Mouse (Mus musculus) ES-Bruce4 (cell line): ENCODE results near the gene Kcnd3. TPM values are rescaled to one million over a fixed set of nuclear protein-coding genes. Genes with fewer than 3 reads are reported as not detected.

ENCODE experiments used
- H3K27ac ChIP-seq: 2 replicates; pipeline ENCODE4 v1.5.1; 2012; ENCODE audit warnings: low read length, inconsistent platforms; ENCODE audit not compliant: insufficient read depth
- H3K27me3 ChIP-seq: 2 replicates; pipeline ENCODE4 v1.6.1; 2012; ENCODE audit warnings: mild to moderate bottlenecking, low read length, inconsistent platforms; ENCODE audit not compliant: control insufficient read depth, poor library complexity, insufficient read depth, severe bottlenecking
- H3K36me3 ChIP-seq: 2 replicates; pipeline ENCODE4 v1.6.1; 2012; ENCODE audit warnings: inconsistent platforms, mild to moderate bottlenecking, low read length, moderate library complexity; ENCODE audit not compliant: control insufficient read depth, poor library complexity, insufficient read depth, severe bottlenecking
- H3K4me1 ChIP-seq: one replicate; pipeline ENCODE4 v1.8.1; 2011; ENCODE audit warnings: low read length; ENCODE audit not compliant: control insufficient read depth, insufficient read depth
- H3K4me3 ChIP-seq: 2 replicates; pipeline ENCODE4 v1.5.1; 2011; ENCODE audit warnings: low read depth, mild to moderate bottlenecking, low read length
- H3K9ac ChIP-seq: 2 replicates; pipeline ENCODE4 v1.6.1; 2012; ENCODE audit warnings: low read depth, mild to moderate bottlenecking, inconsistent platforms; ENCODE audit not compliant: poor library complexity, severe bottlenecking
- H3K9me3 ChIP-seq: replicated peaks from 2 replicates; pipeline ENCODE4 v1.6.1; 2012; ENCODE audit warnings: mild to moderate bottlenecking, low read length, inconsistent platforms; ENCODE audit not compliant: control insufficient read depth, poor library complexity, insufficient read depth, severe bottlenecking
- CTCF ChIP-seq: IDR thresholded peaks from one replicate; pipeline ENCODE4 v1.8.1; 2011; ENCODE audit warnings: low read depth, low read length
- EP300 ChIP-seq: IDR thresholded peaks from 2 replicates; pipeline ENCODE4 v1.6.1; 2011; ENCODE audit warnings: low read depth, low read length; ENCODE audit not compliant: insufficient read depth
- POLR2A ChIP-seq: IDR thresholded peaks from one replicate; pipeline ENCODE4 v1.8.1; 2011; ENCODE audit warnings: low read length; ENCODE audit not compliant: insufficient read depth
- polyA plus RNA-seq: library from polyadenylated mRNA; stranded (reverse); fragments of >200 nt; gene quantifications from 2 replicates; pipeline ENCODE4 v1.2.4, GENCODE M21; 2011; ENCODE audit warnings: low read depth; ENCODE audit not compliant: missing spikeins, insufficient read depth, insufficient read length

Kcnd3 gene
- polyA plus RNA-seq, 1 experiment, result not detected

DNA sequence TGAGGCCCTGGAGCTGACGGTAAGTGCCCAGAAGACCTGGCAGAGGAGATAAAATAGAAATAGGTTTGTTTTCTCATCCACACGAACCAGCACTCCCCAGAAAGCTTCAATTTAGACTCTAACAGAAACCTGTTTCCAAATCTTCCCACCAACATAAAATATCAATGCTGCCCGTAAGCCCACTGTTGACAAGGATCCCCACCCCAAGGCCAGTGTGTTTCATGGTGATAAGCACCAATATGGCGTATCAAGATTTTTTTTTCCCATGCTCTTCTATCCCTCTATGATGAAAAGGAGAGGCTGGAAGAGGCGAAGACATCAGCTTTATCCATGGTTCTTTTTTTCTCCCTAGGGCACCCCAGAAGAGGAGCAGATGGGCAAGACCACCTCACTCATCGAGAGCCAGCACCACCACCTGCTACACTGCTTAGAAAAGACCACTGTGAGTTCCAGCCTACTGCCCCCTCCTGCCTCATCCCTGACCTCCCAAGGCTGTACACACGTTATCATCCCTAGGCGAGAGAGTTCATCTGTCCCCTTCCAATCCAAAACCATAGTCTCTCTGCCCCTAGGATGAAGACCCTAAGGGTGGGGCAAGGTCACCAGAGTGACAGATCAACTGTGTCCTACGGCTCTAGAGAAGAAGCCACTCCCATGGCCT, 213.1 kb downstream of the Kcnd3 start:
- no peaks in the 10 kb centered on the region for H3K27me3 ChIP-seq
- H3K36me3 ChIP-seq, result no peaks in the 10 kb centered on the region
- no peak overlapping the region for H3K4me3 ChIP-seq
- no peak overlapping the region for H3K9ac ChIP-seq
- TF ChIP-seq EP300, result no peak
- TF ChIP-seq POLR2A, result no peak
- TF ChIP-seq CTCF, result no peak
- H3K4me1 ChIP-seq, result no peaks in the 10 kb centered on the region
- H3K9me3 ChIP-seq, result no peaks in the 10 kb centered on the region
- no peak overlapping the region for H3K27ac ChIP-seq

DNA sequence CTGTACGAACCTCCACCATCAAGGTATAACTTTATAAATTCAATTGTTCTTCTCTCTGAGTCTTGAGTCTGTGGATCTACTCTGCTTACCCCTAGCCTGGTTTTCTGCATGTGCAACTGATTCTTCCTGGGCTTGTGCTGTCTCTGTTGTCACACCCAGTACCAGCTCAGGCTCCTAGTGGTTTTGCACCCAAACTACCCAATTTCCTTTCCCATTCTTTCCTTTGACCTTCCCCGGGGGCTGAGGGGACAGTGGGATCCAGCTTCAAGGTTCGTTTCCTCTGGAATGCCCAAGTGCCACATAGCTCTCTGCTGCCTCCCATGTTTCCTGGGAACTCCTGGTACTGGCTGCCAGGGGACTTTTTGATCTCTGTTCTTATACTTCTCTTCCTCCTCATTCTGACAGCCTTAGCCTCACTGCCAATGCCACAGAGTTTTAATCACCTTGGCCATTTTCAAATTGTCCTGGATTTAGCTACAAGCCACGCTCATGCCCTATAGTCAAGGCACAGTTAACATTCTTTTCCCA, 214.9 kb downstream of the Kcnd3 start:
- Histone ChIP-seq H3K9ac (no peak overlapping the region), H3K36me3 (no peaks in the 10 kb centered on the region), H3K4me3 (no peak overlapping the region), H3K4me1 (no peaks in the 10 kb centered on the region), H3K27me3 (no peaks in the 10 kb centered on the region), H3K27ac (no peak overlapping the region), H3K9me3 (no peaks in the 10 kb centered on the region)
- TF ChIP-seq EP300 (no peak), CTCF (no peak), POLR2A (no peak)

DNA sequence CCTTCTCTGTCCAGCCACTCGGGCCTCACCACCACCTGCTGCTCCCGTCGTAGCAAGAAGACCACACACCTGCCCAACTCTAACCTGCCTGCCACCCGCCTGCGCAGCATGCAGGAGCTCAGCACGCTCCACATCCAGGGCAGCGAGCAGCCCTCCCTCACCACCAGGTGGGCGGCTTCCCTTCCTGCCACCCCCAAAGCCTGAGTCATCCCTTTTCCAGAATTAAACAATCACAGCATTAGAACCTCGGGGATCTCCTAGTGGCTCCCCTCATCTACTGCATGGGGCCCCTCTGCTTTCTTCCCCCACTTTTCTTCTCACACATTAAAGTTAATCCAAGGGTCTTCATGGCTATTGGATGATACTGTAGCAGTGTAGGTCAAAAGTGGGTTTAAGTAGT, 216.0 kb downstream of the Kcnd3 start:
- Histone ChIP-seq H3K36me3 (no peaks in the 10 kb centered on the region), H3K27me3 (no peaks in the 10 kb centered on the region), H3K9me3 (no peaks in the 10 kb centered on the region), H3K4me3 (no peak overlapping the region), H3K27ac (no peak overlapping the region), H3K4me1 (no peaks in the 10 kb centered on the region), H3K9ac (no peak overlapping the region)
- TF ChIP-seq CTCF (no peak), POLR2A (no peak), EP300 (no peak)

DNA sequence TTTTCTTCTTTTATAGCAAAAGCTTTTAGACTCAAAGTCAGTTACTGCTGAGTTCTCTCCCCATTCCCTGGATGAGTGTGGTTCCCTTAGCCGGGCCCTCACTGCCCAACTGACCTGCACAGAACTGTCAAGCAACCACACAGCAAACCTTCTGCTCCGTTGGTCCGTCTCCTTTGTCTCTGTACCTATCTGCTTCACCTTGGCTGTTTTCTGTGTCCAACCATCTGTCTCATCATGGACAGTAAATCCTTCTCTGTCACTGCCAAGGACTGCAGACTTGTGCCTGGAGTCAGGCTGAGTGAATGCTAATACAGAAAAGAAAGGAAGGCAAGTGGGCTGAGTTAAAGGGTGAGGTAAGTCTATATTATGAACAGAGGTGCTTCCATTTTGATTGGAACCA, 217.6 kb downstream of the Kcnd3 start:
- Histone ChIP-seq H3K36me3 (no peaks in the 10 kb centered on the region), H3K4me1 (no peaks in the 10 kb centered on the region), H3K27ac (no peak overlapping the region), H3K9me3 (no peaks in the 10 kb centered on the region), H3K9ac (no peak overlapping the region), H3K4me3 (no peak overlapping the region), H3K27me3 (no peaks in the 10 kb centered on the region)
- TF ChIP-seq POLR2A (no peak), EP300 (no peak), CTCF (no peak)

DNA sequence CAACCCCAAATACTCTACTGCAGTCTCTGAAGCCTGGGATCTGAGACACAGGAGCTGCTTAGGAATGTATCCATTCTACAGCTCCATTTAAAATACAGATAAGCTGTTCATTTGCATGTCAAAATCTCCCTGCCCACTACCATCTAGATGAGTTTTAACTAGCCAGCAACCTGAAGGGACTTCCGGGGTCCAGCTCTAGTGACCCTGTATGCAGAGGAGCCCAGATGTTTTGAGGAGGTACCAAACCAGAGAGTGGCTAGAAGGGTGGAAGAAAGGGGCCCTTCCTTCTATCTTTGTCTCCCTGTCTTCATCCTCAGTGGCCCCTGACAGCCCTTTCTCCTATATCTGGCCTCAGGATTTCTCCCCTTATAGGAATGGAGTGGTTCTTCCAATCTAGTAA, 218.7 kb downstream of the Kcnd3 start:
- H3K27ac ChIP-seq, result no peak overlapping the region
- no peaks in the 10 kb centered on the region for H3K9me3 ChIP-seq
- H3K9ac ChIP-seq, result no peak overlapping the region
- no peak overlapping the region for H3K4me3 ChIP-seq
- no peak for TF ChIP-seq EP300
- no peak for TF ChIP-seq CTCF
- no peak for TF ChIP-seq POLR2A
- H3K4me1 ChIP-seq, result no peaks in the 10 kb centered on the region
- no peaks in the 10 kb centered on the region for H3K36me3 ChIP-seq
- H3K27me3 ChIP-seq, result no peaks in the 10 kb centered on the region

DNA sequence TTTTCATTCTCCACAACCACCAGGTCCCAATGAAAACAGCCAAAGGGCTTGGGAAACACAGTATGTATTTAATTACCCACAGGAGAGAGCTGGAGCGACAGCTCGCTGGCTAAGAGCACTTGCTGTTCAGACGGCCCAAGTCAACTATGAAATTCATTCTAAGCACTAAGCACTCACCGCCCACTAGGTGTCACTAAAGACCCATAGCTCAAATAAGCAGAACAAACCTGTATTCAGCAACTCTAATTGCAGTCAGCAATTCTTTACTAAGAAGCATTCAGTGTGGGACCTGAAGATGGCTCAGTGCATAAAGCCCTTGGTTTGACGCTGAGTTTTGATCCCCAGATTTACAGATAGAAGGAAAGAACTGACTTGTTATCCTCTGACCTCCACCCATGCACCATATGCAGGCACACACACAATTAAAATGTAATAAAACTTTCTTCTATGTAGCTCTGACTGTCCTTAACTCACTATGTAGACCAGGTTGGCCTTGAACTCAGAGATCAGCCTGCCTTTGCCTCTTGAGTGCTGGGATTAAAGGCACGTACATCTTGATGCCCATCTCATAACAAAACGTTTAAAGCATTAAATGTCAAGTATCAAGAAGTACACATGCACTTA, 222.6 kb downstream of the Kcnd3 start:
- Histone ChIP-seq H3K4me1 (no peaks in the 10 kb centered on the region), H3K9me3 (no peaks in the 10 kb centered on the region), H3K4me3 (no peak overlapping the region), H3K27ac (no peak overlapping the region), H3K9ac (no peak overlapping the region), H3K36me3 (peaks cover 18% of the 10 kb centered on the region), H3K27me3 (no peaks in the 10 kb centered on the region)
- TF ChIP-seq CTCF, result peak; percentile 32
- TF ChIP-seq EP300, result no peak
- TF ChIP-seq POLR2A, result no peak
